Mouse (Mus musculus) brain, embryonic 14.5 days (tissue): ENCODE measurements at regions not wholly inside any gene's neighbourhood (a gene's known extent, or its start where the extent isn't known, plus 50 kb on each side); places are given as distances from the start of the nearest gene placed in this dataset.
A peak's percentile ranks its signal among the peaks of the same experiment; 100 is the strongest.

ENCODE experiments used
- DNase-seq: peaks from one replicate; pipeline ENCODE4 v3.0.0-alpha.2; 2011; ENCODE audit warnings: low read depth
- CTCF ChIP-seq: fragments of 200-500 bp; IDR thresholded peaks from 2 replicates; pipeline ENCODE4 v1.5.1; 2012; ENCODE audit warnings: inconsistent platforms, mild to moderate bottlenecking, moderate library complexity, borderline replicate concordance; ENCODE audit not compliant: insufficient read depth, insufficient read length; ENCODE audit errors: extremely low read depth
- POLR2A ChIP-seq: fragments of 200-500 bp; IDR thresholded peaks from 2 replicates; pipeline ENCODE4 v1.6.1; 2012; ENCODE audit warnings: mild to moderate bottlenecking, inconsistent platforms, borderline replicate concordance; ENCODE audit not compliant: poor library complexity, insufficient read depth, insufficient read length, severe bottlenecking; ENCODE audit errors: extremely low read depth

- peak; percentile 9 for DNase-seq
- no peak for TF ChIP-seq POLR2A
- no peak for TF ChIP-seq CTCF
These were observed 874.1 kb upstream of the Gje1 start for GRCm38 (mm10) chr10:15592161-15592560.

GRCm38 (mm10) chr10:15586081-15586480 is 868.1 kb upstream of the Gje1 start:
- TF ChIP-seq CTCF (no peak), POLR2A (no peak)
- no peak for DNase-seq

GRCm38 (mm10) chr10:15564119-15564518 is 846.1 kb upstream of the Gje1 start:
- DNase-seq: peak; percentile 23
- TF ChIP-seq CTCF: no peak
- TF ChIP-seq POLR2A: no peak

- peak; percentile 9 for DNase-seq
These were observed 835.5 kb upstream of the Gje1 start for GRCm38 (mm10) chr10:15553407-15554064.

GRCm38 (mm10) chr10:15541797-15542350 is 823.9 kb upstream of the Gje1 start:
- DNase-seq: peak; percentile 66
- no peak for TF ChIP-seq POLR2A
- TF ChIP-seq CTCF: no peak

More at GRCm38 (mm10) chr10:15553407-15554064, 835.5 kb upstream of the Gje1 start:
- no peak for TF ChIP-seq CTCF
- no peak for TF ChIP-seq POLR2A

GRCm38 (mm10) chr10:15540780-15541426 is 822.9 kb upstream of the Gje1 start:
- DNase-seq: peak; percentile 56
- TF ChIP-seq CTCF (no peak), POLR2A (no peak)

GRCm38 (mm10) chr10:15536053-15536452 is 818.0 kb upstream of the Gje1 start:
- DNase-seq: no peak
- TF ChIP-seq POLR2A (no peak), CTCF (no peak)

- TF ChIP-seq POLR2A (no peak), CTCF (no peak)
- no peak for DNase-seq
These were observed 769.4 kb upstream of the Gje1 start for GRCm38 (mm10) chr10:15487367-15487766.

- no peak for DNase-seq
- TF ChIP-seq CTCF (no peak), POLR2A (no peak)
These were observed 725.3 kb upstream of the Gje1 start for GRCm38 (mm10) chr10:15443281-15443680.

GRCm38 (mm10) chr10:15441216-15441615 is 723.2 kb upstream of the Gje1 start:
- no peak for TF ChIP-seq CTCF
- no peak for TF ChIP-seq POLR2A

GRCm38 (mm10) chr10:15426746-15427145 is 708.7 kb upstream of the Gje1 start:
- TF ChIP-seq POLR2A: no peak
- no peak for TF ChIP-seq CTCF
- no peak for DNase-seq

More at GRCm38 (mm10) chr10:15441216-15441615, 723.2 kb upstream of the Gje1 start:
- DNase-seq: peak; percentile 7
